Mouse (Mus musculus) spleen, adult 2 months (tissue): ENCODE results near the gene Uckl1. TPM values are rescaled to one million over a fixed set of nuclear protein-coding genes. Genes with fewer than 3 reads are reported as not detected.
A peak's percentile ranks its signal among the peaks of the same experiment; 100 is the strongest.

Source experiments
- DNase-seq, 2 experiments: peaks; one replicate each; pipeline versions ENCODE4 v3.0.0 to v3.0.0-alpha.2; 2012 to 2021; ENCODE audit warnings: low spot score in 2 of 2, low read depth in 1 of 2
- H3K27ac ChIP-seq: fragments of 200-500 bp; 2 replicates; pipeline ENCODE4 v1.5.1; 2012; ENCODE audit warnings: low read length, inconsistent platforms; ENCODE audit not compliant: insufficient read depth
- H3K27me3 ChIP-seq: fragments of 200-500 bp; 2 replicates; pipeline ENCODE4 v1.6.1; 2012; ENCODE audit warnings: mild to moderate bottlenecking, moderate library complexity, low read length, inconsistent platforms; ENCODE audit not compliant: control insufficient read depth, insufficient read depth
- H3K36me3 ChIP-seq: fragments of 200-500 bp; 2 replicates; pipeline ENCODE4 v1.6.1; 2012; ENCODE audit warnings: mild to moderate bottlenecking, low read length, inconsistent platforms; ENCODE audit not compliant: control insufficient read depth, insufficient read depth
- H3K4me1 ChIP-seq: fragments of 200-500 bp; 2 replicates; pipeline ENCODE4 v1.6.1; 2011; ENCODE audit warnings: inconsistent platforms; ENCODE audit not compliant: control insufficient read depth, insufficient read depth, insufficient read length
- H3K4me3 ChIP-seq: fragments of 200-500 bp; 2 replicates; pipeline ENCODE4 v1.5.1; 2011; ENCODE audit warnings: mild to moderate bottlenecking, inconsistent platforms; ENCODE audit not compliant: insufficient read depth, insufficient read length; ENCODE audit errors: extremely low read depth
- CTCF ChIP-seq: fragments of 200-500 bp; IDR thresholded peaks from 2 replicates; pipeline ENCODE4 v1.5.1; 2011; ENCODE audit warnings: mild to moderate bottlenecking, inconsistent platforms; ENCODE audit not compliant: insufficient read depth, insufficient read length, insufficient replicate concordance; ENCODE audit errors: extremely low read depth
- POLR2A ChIP-seq: fragments of 200-500 bp; IDR thresholded peaks from 2 replicates; pipeline ENCODE4 v1.6.1; 2011; ENCODE audit warnings: low read depth, low read length, inconsistent platforms
- WGBS: fragments of 180-500 bp; shearing (Covaris S2); methylation state at CpG from one replicate; pipeline ENCODE4 v1.1.7; 2018; 5-methylcytosine and 5-hydroxymethylcytosine counted together
- polyA plus RNA-seq: library from polyadenylated mRNA; depleted of rRNA; stranded (reverse); fragments of >200 nt; gene quantifications from 2 replicates; pipeline ENCODE4 v1.2.3, GENCODE M21; 2012; rRNA removed

The Uckl1 gene
- polyA plus RNA-seq, 1 experiment = 170 TPM

DNA sequence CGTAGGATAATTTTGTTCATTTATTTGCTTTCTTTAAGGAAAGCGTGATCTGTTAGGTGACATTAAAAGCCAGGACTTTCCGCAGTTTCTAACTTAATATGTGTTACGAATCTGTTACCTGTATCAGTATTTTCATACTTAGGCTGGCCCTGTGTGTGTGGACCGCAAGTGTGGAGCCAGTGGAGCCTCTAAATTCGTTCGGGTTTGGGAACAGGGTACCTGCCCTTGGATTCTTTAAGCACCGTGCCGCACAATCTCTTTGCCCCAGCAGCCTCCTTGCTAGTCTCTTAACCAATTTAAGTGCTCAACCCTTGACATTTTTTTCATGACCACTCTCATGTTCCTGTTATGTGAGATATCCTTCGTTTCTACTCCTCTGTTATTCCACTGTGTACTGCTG is 63.2 kb downstream of the Uckl1 start:
- no peaks in the 10 kb centered on the region for H3K27me3 ChIP-seq
- no peak overlapping the region for H3K27ac ChIP-seq
- peak overlapping the region; percentile 98 for H3K4me3 ChIP-seq
- no peak for DNase-seq
- peaks cover 5% of the 10 kb centered on the region for H3K4me1 ChIP-seq
- WGBS = 44% methylated on average over 10 of the region's 10 CpGs
- H3K36me3 ChIP-seq = no peaks in the 10 kb centered on the region; the same call in 1 of the 2 replicates
- TF ChIP-seq POLR2A = no peak
- no peak for TF ChIP-seq CTCF

DNA sequence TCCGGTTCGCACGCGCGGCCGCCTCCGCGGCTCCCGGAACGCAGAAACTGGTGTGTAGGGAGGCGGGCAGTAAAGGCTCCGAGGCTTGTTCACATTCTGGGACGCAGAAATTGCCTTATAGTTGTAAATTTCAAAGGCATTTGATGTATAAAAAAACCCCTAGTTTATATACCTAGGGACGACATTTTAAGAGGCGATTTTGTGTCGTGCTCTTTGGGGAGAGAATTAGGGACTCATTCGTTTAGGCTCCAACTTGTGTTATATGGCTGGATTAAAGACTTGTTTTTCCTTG is 63.8 kb downstream of the Uckl1 start:
- Histone ChIP-seq H3K4me3 (peak overlapping the region; percentile 98), H3K27me3 (no peaks in the 10 kb centered on the region), H3K36me3 (peaks cover 2% of the 10 kb centered on the region; the same call in 1 of the 2 replicates), H3K4me1 (peaks cover 5% of the 10 kb centered on the region), H3K27ac (peak overlapping the region; percentile 99)
- DNase-seq = no peak
- WGBS = under 1% methylated on average over 17 of the region's 17 CpGs
- TF ChIP-seq POLR2A (no peak), CTCF (no peak)

DNA sequence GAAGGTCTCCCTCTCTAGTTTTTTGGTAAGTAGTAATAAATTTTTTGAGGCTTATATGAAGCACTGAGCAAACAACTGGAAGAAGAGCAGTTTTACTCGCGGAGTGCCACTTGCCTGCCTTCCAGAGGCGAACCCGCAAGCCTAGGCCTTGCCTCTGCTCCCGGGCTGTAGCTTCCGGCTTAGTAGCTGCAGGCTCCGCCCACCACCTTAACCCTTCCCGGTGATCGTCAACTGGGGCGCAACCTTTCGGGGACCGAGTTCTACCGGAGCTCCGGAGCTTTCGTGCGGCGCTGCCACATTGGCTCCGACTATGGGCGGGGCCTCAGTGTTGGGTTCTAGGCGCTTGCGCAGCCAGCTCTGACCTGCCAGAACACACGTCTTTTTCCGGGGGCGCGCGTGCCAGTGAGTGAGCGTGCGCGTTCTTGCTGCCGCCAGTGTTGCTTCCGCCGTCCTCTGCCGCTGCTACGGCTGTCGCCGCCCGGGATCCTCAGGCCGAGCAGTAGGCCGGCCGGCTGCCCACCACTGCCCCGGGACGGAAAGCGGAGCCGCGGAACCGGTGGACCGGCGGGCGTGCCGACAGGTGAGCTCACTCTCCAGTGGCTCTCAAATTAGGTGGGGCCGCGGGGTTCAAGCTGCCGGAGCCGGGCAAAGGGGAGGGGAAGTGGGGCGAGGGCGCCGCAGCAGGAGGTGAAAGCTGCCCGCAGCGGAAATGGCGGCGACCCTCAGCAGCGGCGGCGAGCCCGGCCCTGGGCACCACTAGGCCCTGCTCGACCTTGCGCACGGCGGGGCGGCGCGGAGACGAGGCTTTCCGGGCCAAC is 64.4 kb downstream of the Uckl1 start, which contains the start of gene Dnajc5:
Dnajc5 (plus strand) TSS at position 368 of the 818 bp plus-strand sequence.
- WGBS = under 1% methylated on average over 74 of the region's 74 CpGs
- peaks cover 3% of the 10 kb centered on the region for H3K36me3 ChIP-seq
- TF ChIP-seq POLR2A = peak; percentile 87
- no peak for TF ChIP-seq CTCF

DNA sequence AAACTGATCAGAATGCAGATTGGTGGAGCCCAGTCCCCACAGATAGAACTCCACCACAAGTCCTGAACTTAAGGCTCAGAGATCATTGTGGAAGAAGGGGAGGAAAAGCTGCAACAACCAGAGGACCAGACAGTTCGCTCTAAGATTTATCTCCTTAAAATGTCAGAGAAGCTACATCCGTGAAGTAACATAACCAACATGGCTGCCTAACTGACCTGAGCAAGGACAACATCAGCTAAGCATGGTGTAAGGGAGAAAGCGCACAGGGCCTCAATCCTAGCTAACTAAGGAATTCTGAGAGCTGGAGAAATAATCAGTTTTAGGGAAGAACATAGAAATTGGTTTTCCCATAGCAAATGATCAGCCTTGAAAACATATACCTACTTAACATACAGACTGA is 65.5 kb downstream of the Uckl1 start:
- H3K4me1 ChIP-seq = peaks cover 5% of the 10 kb centered on the region

More for the DNA sequence above, 64.4 kb downstream of the Uckl1 start, which contains the start of gene Dnajc5:
- Histone ChIP-seq H3K27ac (peak within 1 kb of the TSS; percentile 99), H3K27me3 (no peaks in the 10 kb centered on the region), H3K4me1 (peaks cover 5% of the 10 kb centered on the region), H3K4me3 (peak within 1 kb of the TSS; percentile 98)
- DNase-seq = peak; percentile 91 to 98

More for the DNA sequence above, 65.5 kb downstream of the Uckl1 start:
- Histone ChIP-seq H3K36me3 (peaks cover 8% of the 10 kb centered on the region), H3K4me3 (no peak overlapping the region), H3K27ac (no peak overlapping the region), H3K27me3 (no peaks in the 10 kb centered on the region)
- DNase-seq = no peak
- no peak for TF ChIP-seq POLR2A
- TF ChIP-seq CTCF = no peak
- 88% methylated on average over 3 of the region's 3 CpGs for WGBS

Other genes with a start within 250 kb of the Uckl1 start
- 44.7 and 45.7 TPM in 2 replicates for gene Zgpat, start 220.0 kb downstream of the Uckl1 start, polyA plus RNA-seq
- 32.8 and 35.4 TPM in 2 replicates for gene Arfrp1, start 219.5 kb downstream of the Uckl1 start, polyA plus RNA-seq
- 146 and 163 TPM in 2 replicates for gene Lime1, start 204.8 kb downstream of the Uckl1 start, polyA plus RNA-seq
- 9.6 and 10.9 TPM in 2 replicates for gene Zbtb46, start 125.5 kb downstream of the Uckl1 start, polyA plus RNA-seq
- 0.15 and 0.36 TPM in 2 replicates for gene Abhd16b, start 91.7 kb downstream of the Uckl1 start, polyA plus RNA-seq
- gene Tpd52l2, start 87.8 kb downstream of the Uckl1 start, polyA plus RNA-seq = 17.5 and 18.8 TPM in 2 replicates
- 54.4 and 59.4 TPM in 2 replicates for gene Dnajc5, start 64.4 kb downstream of the Uckl1 start, polyA plus RNA-seq
- gene Prpf6, start 7.0 kb upstream of the Uckl1 start, polyA plus RNA-seq = 11.6 and 11.8 TPM in 2 replicates
- gene Zfp512b, start 7.9 kb upstream of the Uckl1 start, polyA plus RNA-seq = 32.3 and 42.2 TPM in 2 replicates
- 15.0 and 22.8 TPM in 2 replicates for gene Samd10, start 14.3 kb upstream of the Uckl1 start, polyA plus RNA-seq
- gene Gm29797, start 72.1 kb upstream of the Uckl1 start, polyA plus RNA-seq = 0.26 TPM in 1 of 2 replicates, not detected in the other
- 47.5 and 73.4 TPM in 2 replicates for gene Sox18, start 86.7 kb upstream of the Uckl1 start, polyA plus RNA-seq
- 15.9 and 17.1 TPM in 2 replicates for gene Tcea2, start 95.4 kb upstream of the Uckl1 start, polyA plus RNA-seq
- 209 and 239 TPM in 2 replicates for gene Rgs19, start 109.1 kb upstream of the Uckl1 start, polyA plus RNA-seq
- gene Lkaaear1, start 113.5 kb upstream of the Uckl1 start, polyA plus RNA-seq = not detected in 2 replicates
- 0.09 and 0.13 TPM in 2 replicates for gene Oprl1, start 130.1 kb upstream of the Uckl1 start, polyA plus RNA-seq
- gene Myt1, start 178.4 kb upstream of the Uckl1 start, polyA plus RNA-seq = not detected in 2 replicates